Mouse (Mus musculus) frontal cortex, postnatal 36 days (tissue): Measurements from ENCODE around the gene Dus4l.

Experiments used
- DNase-seq, 2 experiments: peaks; one replicate each; pipeline ENCODE4 v3.0.0; 2022; ENCODE audit warnings: low spot score in 2 of 2

Gene Dus4l

DNA sequence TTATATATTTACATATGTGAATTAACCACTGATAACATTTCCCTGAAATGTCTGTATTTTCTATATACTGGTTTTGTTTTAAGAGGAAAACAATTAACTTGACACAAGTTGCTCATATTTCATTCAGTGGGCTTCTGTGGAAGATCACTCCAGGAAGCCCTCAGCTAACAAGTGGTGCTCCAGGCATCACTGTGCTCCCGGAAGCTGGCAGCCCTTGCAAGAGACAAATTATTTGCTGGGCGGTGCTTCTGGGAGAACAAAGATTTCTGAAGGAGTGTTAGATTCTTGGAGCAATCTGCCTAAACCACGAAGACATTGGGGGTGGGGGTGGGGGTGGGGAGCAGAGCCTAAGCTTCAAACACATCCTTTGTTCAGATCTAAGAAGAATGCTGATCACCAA is 62.6 kb downstream of the Dus4l start:
- no peak for DNase-seq
